Mouse (Mus musculus): ENCODE data around the gene Tnfaip8l2. TPM values are rescaled to one million over a fixed set of nuclear protein-coding genes. Genes with fewer than 3 reads are reported as not detected.
A peak's percentile ranks its signal among the peaks of the same experiment; 100 is the strongest.

Gene Tnfaip8l2
- polyA plus RNA-seq, 1 experiment from 2014 or later: 4.8 TPM

GRCm38 (mm10) chr3:95142617-95143011 is 454 bp upstream of the Tnfaip8l2 start:
- H3K36me3 ChIP-seq (ENCODE audit: control insufficient read depth, insufficient read depth, low read length): no peaks in the 10 kb centered on the region
- H3K4me1 ChIP-seq (replicated peaks; ENCODE audit: control insufficient read depth, insufficient read depth, low read length): peaks cover 7% of the 10 kb centered on the region
- H3K27me3 ChIP-seq (replicated peaks; ENCODE audit: control insufficient read depth, insufficient read depth, low read length): no peaks in the 10 kb centered on the region
- ATAC-seq (replicated peaks; ENCODE audit: low FRiP score) (peak; percentile 81), DNase-seq (ENCODE audit: low spot score) (peak; percentile 81)
- H3K27ac ChIP-seq (ENCODE audit: low read depth, low read length): no peak overlapping the region
- no peak overlapping the region; the same call in 1 of the 2 replicates for H3K4me3 ChIP-seq (ENCODE audit: low read depth, low read length)
- no peaks in the 10 kb centered on the region for H3K9me3 ChIP-seq (ENCODE audit: control insufficient read depth, low read length)
- H3K4me2 ChIP-seq: peak overlapping the region; percentile 6
- H3K9ac ChIP-seq (ENCODE audit: low read depth, low read length): no peak overlapping the region
- WGBS: 11% methylated on average over 5 of the region's 5 CpGs

DNA sequence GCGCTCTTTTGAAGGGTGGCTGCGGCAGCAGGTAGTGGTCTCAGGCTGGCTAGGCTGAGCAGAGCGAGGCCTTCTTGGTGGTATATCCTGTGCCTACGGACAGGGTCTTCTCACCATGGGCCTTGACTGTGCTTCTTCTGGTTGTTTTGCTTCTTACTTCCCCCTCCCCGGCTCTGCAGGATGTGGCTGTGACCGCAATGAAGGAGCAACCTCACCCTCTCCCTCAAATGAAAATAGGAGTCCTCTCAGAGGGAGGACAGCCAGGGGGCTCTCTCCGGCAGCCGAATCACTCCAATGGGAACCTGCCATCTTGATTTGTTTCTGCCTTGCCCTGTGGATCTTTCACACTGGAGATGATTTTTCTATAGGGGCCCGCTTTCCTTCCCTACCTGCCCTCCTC is 686 bp downstream of the Tnfaip8l2 start:
- no peak overlapping the region for H3K4me3 ChIP-seq (ENCODE audit: low read depth, low read length)
- no peaks in the 10 kb centered on the region for H3K9me3 ChIP-seq (ENCODE audit: control insufficient read depth, low read length)
- H3K27me3 ChIP-seq (replicated peaks; ENCODE audit: control insufficient read depth, insufficient read depth, low read length): no peaks in the 10 kb centered on the region
- H3K36me3 ChIP-seq (ENCODE audit: control insufficient read depth, insufficient read depth, low read length): no peaks in the 10 kb centered on the region
- ATAC-seq (replicated peaks; ENCODE audit: low FRiP score) (no peak; the same call in 1 of the 2 replicates), DNase-seq (ENCODE audit: low spot score) (no peak)
- 61% methylated on average over 9 of the region's 9 CpGs for WGBS
- peaks cover 7% of the 10 kb centered on the region for H3K4me1 ChIP-seq (replicated peaks; ENCODE audit: control insufficient read depth, insufficient read depth, low read length)
- H3K4me2 ChIP-seq: peak overlapping the region; percentile 6
- no peak overlapping the region; the same call in 1 of the 2 replicates for H3K9ac ChIP-seq (ENCODE audit: low read depth, low read length)
- H3K27ac ChIP-seq (ENCODE audit: low read depth, low read length): no peak overlapping the region

GRCm38 (mm10) chr3:95140795-95141194 is 1.4 kb downstream of the Tnfaip8l2 start:
- H3K36me3 ChIP-seq (ENCODE audit: control insufficient read depth, insufficient read depth, low read length): no peaks in the 10 kb centered on the region
- peaks cover 11% of the 10 kb centered on the region for H3K4me1 ChIP-seq (replicated peaks; ENCODE audit: control insufficient read depth, insufficient read depth, low read length)
- ATAC-seq (replicated peaks; ENCODE audit: low FRiP score): no peak
- H3K27me3 ChIP-seq (replicated peaks; ENCODE audit: control insufficient read depth, insufficient read depth, low read length): no peaks in the 10 kb centered on the region
- no peak overlapping the region for H3K9ac ChIP-seq (ENCODE audit: low read depth, low read length)
- WGBS: 89% methylated on average over 6 of the region's 6 CpGs
- H3K4me2 ChIP-seq: peak overlapping the region; percentile 6; the same call in 1 of the 2 replicates
- no peak overlapping the region for H3K27ac ChIP-seq (ENCODE audit: low read depth, low read length)
- H3K9me3 ChIP-seq (ENCODE audit: control insufficient read depth, low read length): no peaks in the 10 kb centered on the region
- no peak for DNase-seq (ENCODE audit: low spot score)
- no peak overlapping the region for H3K4me3 ChIP-seq (ENCODE audit: low read depth, low read length)

- Histone ChIP-seq H3K27ac (ENCODE audit: low read depth, low read length) (no peak overlapping the region), H3K4me1 (replicated peaks; ENCODE audit: control insufficient read depth, insufficient read depth, low read length) (peaks cover 16% of the 10 kb centered on the region), H3K9ac (ENCODE audit: low read depth, low read length) (no peak overlapping the region), H3K27me3 (replicated peaks; ENCODE audit: control insufficient read depth, insufficient read depth, low read length) (no peaks in the 10 kb centered on the region), H3K4me2 (peak overlapping the region; percentile 9; the same call in 1 of the 2 replicates), H3K4me3 (ENCODE audit: low read depth, low read length) (no peak overlapping the region), H3K36me3 (ENCODE audit: control insufficient read depth, insufficient read depth, low read length) (no peaks in the 10 kb centered on the region), H3K9me3 (ENCODE audit: control insufficient read depth, low read length) (no peaks in the 10 kb centered on the region)
- ATAC-seq (replicated peaks; ENCODE audit: low FRiP score): no peak
- 53% methylated on average over 18 of the region's 18 CpGs for WGBS
- DNase-seq (ENCODE audit: low spot score): no peak
These were observed 1.9 kb downstream of the Tnfaip8l2 start for GRCm38 (mm10) chr3:95140289-95140595.

DNA sequence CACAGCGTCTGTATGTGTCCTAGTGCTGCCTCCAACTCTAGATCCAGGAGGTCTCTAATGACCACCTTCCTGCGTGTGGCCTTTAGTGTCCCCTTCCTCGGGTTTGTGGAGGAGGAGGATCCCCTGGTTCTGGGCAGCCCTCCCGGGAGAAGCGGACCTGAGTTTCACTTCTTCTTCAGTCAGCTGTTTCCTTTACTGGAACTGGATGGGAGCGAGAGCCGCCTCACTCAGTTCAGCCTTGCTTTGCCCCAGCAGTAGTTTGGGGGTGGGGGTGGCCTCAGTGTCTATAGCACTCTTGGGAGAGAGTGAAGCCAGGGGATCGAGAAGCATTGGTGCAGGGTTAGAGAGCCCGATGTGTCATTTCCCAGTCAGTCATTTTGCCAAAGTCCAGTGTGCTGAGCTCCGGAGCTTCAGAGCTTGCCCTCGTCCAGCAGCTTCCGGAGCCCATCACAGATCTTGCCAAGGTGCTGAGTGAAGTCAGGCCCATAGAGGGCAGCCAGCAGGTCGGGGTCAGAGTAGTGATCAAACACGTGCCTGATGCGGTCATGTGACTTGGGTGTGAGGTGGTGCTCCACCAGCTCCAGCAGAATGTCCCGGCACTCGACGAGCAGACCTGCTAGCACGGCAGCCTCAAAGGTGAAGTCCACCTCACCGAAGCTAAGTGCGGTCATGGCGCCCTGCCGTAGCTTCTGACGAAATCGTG is 2.4 kb downstream of the Tnfaip8l2 start:
- Histone ChIP-seq H3K27me3 (replicated peaks; ENCODE audit: control insufficient read depth, insufficient read depth, low read length) (no peaks in the 10 kb centered on the region), H3K4me1 (replicated peaks; ENCODE audit: control insufficient read depth, insufficient read depth, low read length) (peaks cover 20% of the 10 kb centered on the region), H3K4me2 (peak overlapping the region; percentile 9), H3K9ac (ENCODE audit: low read depth, low read length) (no peak overlapping the region), H3K4me3 (ENCODE audit: low read depth, low read length) (no peak overlapping the region), H3K27ac (ENCODE audit: low read depth, low read length) (no peak overlapping the region), H3K9me3 (ENCODE audit: control insufficient read depth, low read length) (no peaks in the 10 kb centered on the region), H3K36me3 (ENCODE audit: control insufficient read depth, insufficient read depth, low read length) (no peaks in the 10 kb centered on the region)
- DNase-seq (ENCODE audit: low spot score): no peak
- no peak for ATAC-seq (replicated peaks; ENCODE audit: low FRiP score)
- 52% methylated on average over 25 of the region's 25 CpGs for WGBS

GRCm38 (mm10) chr3:95136336-95136735 is 5.8 kb downstream of the Tnfaip8l2 start:
- 74% methylated on average over 3 of the region's 3 CpGs for WGBS
- Histone ChIP-seq H3K4me2 (peak overlapping the region; percentile 71; the same call in 1 of the 2 replicates), H3K4me1 (replicated peaks; ENCODE audit: control insufficient read depth, insufficient read depth, low read length) (peaks cover 18% of the 10 kb centered on the region), H3K36me3 (ENCODE audit: control insufficient read depth, insufficient read depth, low read length) (no peaks in the 10 kb centered on the region; the same call in 1 of the 2 replicates), H3K27ac (ENCODE audit: low read depth, low read length) (no peak overlapping the region), H3K9ac (ENCODE audit: low read depth, low read length) (no peak overlapping the region), H3K9me3 (ENCODE audit: control insufficient read depth, low read length) (no peaks in the 10 kb centered on the region), H3K27me3 (replicated peaks; ENCODE audit: control insufficient read depth, insufficient read depth, low read length) (no peaks in the 10 kb centered on the region), H3K4me3 (ENCODE audit: low read depth, low read length) (no peak overlapping the region)
- ATAC-seq (replicated peaks; ENCODE audit: low FRiP score) (no peak), DNase-seq (ENCODE audit: low spot score) (no peak)

GRCm38 (mm10) chr3:95135433-95136052 is 6.6 kb downstream of the Tnfaip8l2 start:
- peaks cover 18% of the 10 kb centered on the region for H3K4me1 ChIP-seq (replicated peaks; ENCODE audit: control insufficient read depth, insufficient read depth, low read length)
- H3K9ac ChIP-seq (ENCODE audit: low read depth, low read length): peak overlapping the region; percentile 17; the same call in 1 of the 2 replicates
- H3K9me3 ChIP-seq (ENCODE audit: control insufficient read depth, low read length): no peaks in the 10 kb centered on the region
- ATAC-seq (replicated peaks; ENCODE audit: low FRiP score) (no peak), DNase-seq (ENCODE audit: low spot score) (no peak)
- H3K27me3 ChIP-seq (replicated peaks; ENCODE audit: control insufficient read depth, insufficient read depth, low read length): no peaks in the 10 kb centered on the region
- peak overlapping the region; percentile 71 for H3K4me2 ChIP-seq
- 56% methylated on average over 7 of the region's 7 CpGs for WGBS
- no peaks in the 10 kb centered on the region; the same call in 1 of the 2 replicates for H3K36me3 ChIP-seq (ENCODE audit: control insufficient read depth, insufficient read depth, low read length)
- peak overlapping the region; percentile 44 for H3K4me3 ChIP-seq (ENCODE audit: low read depth, low read length)
- peak overlapping the region; percentile 38 for H3K27ac ChIP-seq (ENCODE audit: low read depth, low read length)

DNA sequence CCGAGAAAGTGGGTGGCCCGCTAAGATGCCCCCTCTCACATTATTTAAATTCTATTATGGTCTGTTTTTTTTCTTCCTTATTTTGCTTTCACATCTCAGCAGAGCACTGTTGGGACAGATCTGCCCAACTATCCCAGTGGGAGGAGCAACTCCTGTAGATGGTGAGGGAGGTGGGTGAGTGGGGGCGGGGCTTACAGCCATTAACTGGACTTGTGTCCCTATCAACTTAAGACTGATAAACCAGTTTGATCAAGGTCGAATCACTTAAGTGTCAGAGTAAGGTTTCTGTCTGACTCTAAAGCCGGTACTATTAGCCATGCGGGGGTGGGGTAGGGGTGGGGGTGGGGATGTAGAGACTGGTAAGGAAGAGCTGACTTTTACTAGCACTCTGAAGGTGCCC is 7.1 kb downstream of the Tnfaip8l2 start:
- peak overlapping the region; percentile 38 for H3K27ac ChIP-seq (ENCODE audit: low read depth, low read length)
- DNase-seq (ENCODE audit: low spot score) (no peak), ATAC-seq (replicated peaks; ENCODE audit: low FRiP score) (0 out of 2 replicates have a peak, but pooled peaks have one; percentile 26)
- peak overlapping the region; percentile 44 for H3K4me3 ChIP-seq (ENCODE audit: low read depth, low read length)
- no peaks in the 10 kb centered on the region for H3K9me3 ChIP-seq (ENCODE audit: control insufficient read depth, low read length)
- H3K9ac ChIP-seq (ENCODE audit: low read depth, low read length): peak overlapping the region; percentile 17; the same call in 1 of the 2 replicates
- H3K4me1 ChIP-seq (replicated peaks; ENCODE audit: control insufficient read depth, insufficient read depth, low read length): peaks cover 18% of the 10 kb centered on the region
- no peaks in the 10 kb centered on the region for H3K27me3 ChIP-seq (replicated peaks; ENCODE audit: control insufficient read depth, insufficient read depth, low read length)
- no peaks in the 10 kb centered on the region; the same call in 1 of the 2 replicates for H3K36me3 ChIP-seq (ENCODE audit: control insufficient read depth, insufficient read depth, low read length)
- H3K4me2 ChIP-seq: peak overlapping the region; percentile 71
- WGBS: 10% methylated on average over 6 of the region's 6 CpGs
